Mouse (Mus musculus) right cerebral cortex, adult 2 months (tissue): ENCODE results near the gene Adgrf5.

Experiments
- DNase-seq, 2 experiments: peaks; one replicate each; pipeline ENCODE4 v3.0.0; 2021 to 2022; ENCODE audit warnings: low spot score in 2 of 2

The Adgrf5 gene

GRCm38 (mm10) chr17:43378703-43379102 lies 18.5 kb downstream of the Adgrf5 start:
- no peak for DNase-seq

GRCm38 (mm10) chr17:43386331-43386730 lies 26.1 kb downstream of the Adgrf5 start:
- DNase-seq, result no peak

- DNase-seq, result no peak
Observed at GRCm38 (mm10) chr17:43387171-43387570, 26.9 kb downstream of the Adgrf5 start.

GRCm38 (mm10) chr17:43389256-43389655 lies 29.0 kb downstream of the Adgrf5 start:
- DNase-seq, result no peak

GRCm38 (mm10) chr17:43392191-43392590 lies 31.9 kb downstream of the Adgrf5 start:
- DNase-seq, result no peak

GRCm38 (mm10) chr17:43393669-43394068 lies 33.4 kb downstream of the Adgrf5 start:
- no peak for DNase-seq

GRCm38 (mm10) chr17:43395400-43396258 lies 35.4 kb downstream of the Adgrf5 start:
- DNase-seq, result no peak

GRCm38 (mm10) chr17:43398612-43399011 lies 38.4 kb downstream of the Adgrf5 start:
- no peak for DNase-seq

- DNase-seq, result no peak
Observed at GRCm38 (mm10) chr17:43399151-43399550, 38.9 kb downstream of the Adgrf5 start.

- no peak for DNase-seq
Observed at GRCm38 (mm10) chr17:43400483-43400882, 40.2 kb downstream of the Adgrf5 start.

GRCm38 (mm10) chr17:43403851-43404250 lies 43.6 kb downstream of the Adgrf5 start:
- DNase-seq, result no peak

GRCm38 (mm10) chr17:43404408-43404807 lies 44.2 kb downstream of the Adgrf5 start:
- DNase-seq, result no peak

GRCm38 (mm10) chr17:43406321-43406720 lies 46.1 kb downstream of the Adgrf5 start:
- DNase-seq, result no peak

- DNase-seq, result no peak
Observed at GRCm38 (mm10) chr17:43407548-43407947, 47.3 kb downstream of the Adgrf5 start.

GRCm38 (mm10) chr17:43413182-43413581 lies 52.9 kb downstream of the Adgrf5 start:
- DNase-seq, result no peak

- DNase-seq, result no peak
Observed at GRCm38 (mm10) chr17:43419204-43419603, 59.0 kb downstream of the Adgrf5 start.

- DNase-seq, result no peak
Observed at GRCm38 (mm10) chr17:43420381-43420780, 60.1 kb downstream of the Adgrf5 start.

- no peak for DNase-seq
Observed at GRCm38 (mm10) chr17:43423953-43424352, 63.7 kb downstream of the Adgrf5 start.

- no peak for DNase-seq
Observed at GRCm38 (mm10) chr17:43431692-43432091, 71.4 kb downstream of the Adgrf5 start.

GRCm38 (mm10) chr17:43434485-43434884 lies 74.2 kb downstream of the Adgrf5 start:
- DNase-seq, result no peak

- no peak for DNase-seq
Observed at GRCm38 (mm10) chr17:43451216-43451615, 91.0 kb downstream of the Adgrf5 start.

- peak; percentile 75 to 79 for DNase-seq
Observed at GRCm38 (mm10) chr17:43458598-43458997, 98.3 kb downstream of the Adgrf5 start.

GRCm38 (mm10) chr17:43459737-43460230 lies 99.5 kb downstream of the Adgrf5 start:
- DNase-seq, result no peak
